Mouse (Mus musculus) adrenal gland, postnatal 4 days (tissue): ENCODE results near the gene Nfia. TPM values are rescaled to one million over a fixed set of nuclear protein-coding genes. Genes with fewer than 3 reads are reported as not detected.

ENCODE experiments used
- DNase-seq, 2 experiments: peaks; one replicate each; pipeline ENCODE4 v3.0.0; 2021 to 2022; ENCODE audit warnings: low spot score in 2 of 2, mixed read lengths in 2 of 2
- total RNA-seq, 2 experiments: library from RNA; stranded (reverse); gene quantifications; 2 replicates each; pipeline ENCODE4 v1.2.3; 2021

Nfia gene
- total RNA-seq, 2 experiments from 2014 or later = 208 to 223 TPM

DNA sequence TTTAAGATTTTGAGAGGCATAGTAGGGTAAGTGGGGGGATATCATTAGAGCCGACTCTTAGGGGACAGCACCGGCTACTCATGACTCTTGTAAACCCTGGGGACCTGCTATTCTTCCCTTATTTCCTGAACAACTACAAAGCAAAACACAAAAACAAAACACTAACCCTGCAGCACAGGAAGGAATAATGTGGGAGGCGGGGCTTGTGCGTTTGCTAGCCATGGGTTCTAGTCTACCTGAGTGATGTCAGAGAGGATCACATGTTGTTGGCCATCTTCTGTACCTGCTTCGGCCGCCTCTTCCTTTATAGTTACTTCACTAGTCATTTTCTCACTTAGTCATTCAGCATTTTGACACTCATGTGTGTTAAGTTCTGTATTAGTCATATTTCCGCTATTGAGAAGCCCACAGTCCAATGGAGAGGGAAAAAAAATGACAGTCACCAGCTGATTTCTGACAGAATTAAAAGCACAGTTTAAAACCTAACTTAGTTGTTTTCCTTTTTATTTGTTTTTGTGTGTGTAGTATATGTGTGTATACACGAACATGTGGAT is 88.3 kb downstream of the Nfia start:
- DNase-seq = no peak

DNA sequence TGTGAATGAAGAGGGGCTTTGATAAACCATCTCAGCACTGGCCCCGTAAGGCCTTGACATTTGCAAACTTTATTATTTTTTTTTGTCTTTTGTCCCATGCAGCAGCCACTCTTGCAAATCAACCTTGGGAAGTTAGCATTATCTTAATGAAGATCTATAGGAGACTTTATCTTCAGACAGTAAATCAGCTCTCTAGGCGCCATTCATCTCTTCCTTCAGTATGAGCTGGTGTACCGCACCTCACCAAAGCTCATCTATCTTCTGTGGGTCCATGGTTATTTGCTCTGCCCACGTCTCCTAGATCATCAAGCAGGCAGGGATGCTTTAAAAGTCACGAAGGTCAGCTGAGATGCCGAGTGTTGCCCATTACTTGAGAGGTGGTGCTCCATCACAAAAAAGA is 89.8 kb downstream of the Nfia start:
- DNase-seq = no peak

DNA sequence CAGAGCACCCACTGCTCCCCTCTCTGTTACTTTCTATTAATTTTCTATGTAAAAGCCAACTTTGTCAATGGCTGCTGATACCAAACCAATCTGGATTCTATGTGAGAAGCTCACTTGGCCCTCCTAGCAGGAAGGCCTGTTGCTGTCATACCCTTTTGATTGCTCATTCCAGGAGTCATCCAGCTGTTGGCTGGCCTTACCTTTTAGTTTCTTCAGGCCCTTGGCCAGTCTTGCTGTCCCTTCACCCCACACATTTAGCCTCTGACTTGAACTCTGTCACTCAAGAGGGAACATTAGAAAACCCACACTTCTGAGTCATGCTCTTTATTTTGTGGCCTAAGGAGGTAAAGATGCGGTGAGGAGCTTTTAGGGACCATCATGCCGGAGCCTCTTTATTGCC is 91.7 kb downstream of the Nfia start:
- DNase-seq = no peak

DNA sequence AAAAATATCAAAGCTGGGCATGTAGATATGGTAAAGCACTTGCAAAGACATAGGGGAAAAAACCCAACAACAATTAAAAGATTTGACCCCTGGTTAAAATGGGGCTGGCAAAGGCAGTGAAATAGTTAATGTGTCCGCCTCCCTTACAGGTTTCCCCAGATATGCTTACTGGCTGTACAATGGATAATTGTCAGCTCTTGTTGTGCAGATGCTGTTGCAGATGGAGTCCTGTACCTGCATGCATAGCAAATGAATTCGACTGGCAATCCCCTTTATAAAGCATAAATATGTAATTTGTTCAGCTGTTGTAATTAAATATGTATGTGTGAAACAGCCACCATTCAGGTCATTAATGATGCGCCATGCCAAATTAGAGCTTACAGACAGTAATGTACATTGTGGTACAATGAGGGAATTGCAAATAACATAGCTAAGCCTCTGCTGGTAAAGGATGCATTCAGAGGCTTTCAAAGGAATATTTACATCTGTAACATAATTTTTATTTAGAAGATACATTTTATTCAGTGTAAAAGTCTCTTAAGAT is 92.9 kb downstream of the Nfia start:
- DNase-seq = no peak

DNA sequence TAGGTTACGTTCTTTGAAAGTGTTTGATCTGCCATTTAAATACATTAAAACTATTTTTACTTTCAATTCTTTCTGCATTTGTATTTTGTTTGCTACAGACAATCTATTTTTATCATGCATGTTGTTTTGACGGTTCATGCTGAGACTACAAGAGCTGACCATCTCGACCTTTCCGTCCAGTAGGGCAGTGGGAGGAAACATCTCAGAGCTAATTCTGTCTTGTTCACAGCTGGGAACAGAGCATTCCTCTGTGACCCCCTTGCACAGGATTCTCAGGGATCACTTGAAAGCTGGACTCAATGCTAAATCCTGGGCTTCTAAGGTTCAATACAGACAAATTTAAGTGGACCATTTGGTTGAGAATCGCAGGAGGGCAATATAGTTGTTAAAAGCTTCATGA is 93.9 kb downstream of the Nfia start:
- DNase-seq = no peak

DNA sequence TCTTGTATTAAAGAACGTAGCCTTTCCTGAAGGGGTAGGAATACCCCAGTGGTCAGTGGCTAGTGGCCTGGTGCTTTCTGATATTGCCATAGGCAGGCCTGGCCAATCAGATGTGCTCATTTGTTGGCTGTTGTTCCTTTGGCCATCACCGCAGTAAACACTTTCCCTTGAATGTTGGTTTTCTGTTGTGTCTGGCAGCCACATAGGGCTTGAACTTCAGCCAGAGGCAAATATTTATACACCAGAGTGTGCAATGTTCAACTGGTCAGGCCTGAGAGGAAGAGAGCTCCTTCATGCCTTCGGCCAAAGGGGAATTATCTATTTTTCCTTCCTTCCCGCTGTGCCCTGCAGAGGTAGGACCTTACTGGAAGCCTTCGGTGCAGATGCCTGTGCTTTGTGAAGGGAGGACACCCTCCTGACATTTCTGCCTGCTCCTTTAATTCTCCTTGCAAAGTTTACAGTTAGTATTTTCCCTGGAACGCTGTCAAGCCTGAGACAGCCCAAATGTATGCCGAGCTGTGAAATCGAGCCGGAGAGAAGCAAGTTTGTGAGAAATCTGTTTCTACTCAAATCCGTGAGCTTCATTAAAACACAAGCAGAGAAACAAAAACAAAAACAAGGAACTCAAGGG is 95.9 kb downstream of the Nfia start:
- no peak for DNase-seq

GRCm38 (mm10) chr4:97868938-97869440 is 96.5 kb downstream of the Nfia start:
- peak; percentile 76 to 79 for DNase-seq

- DNase-seq = no peak
Measured at GRCm38 (mm10) chr4:97869451-97869850, 96.9 kb downstream of the Nfia start.

- no peak for DNase-seq
Measured at GRCm38 (mm10) chr4:97871770-97872439, 99.4 kb downstream of the Nfia start.

DNA sequence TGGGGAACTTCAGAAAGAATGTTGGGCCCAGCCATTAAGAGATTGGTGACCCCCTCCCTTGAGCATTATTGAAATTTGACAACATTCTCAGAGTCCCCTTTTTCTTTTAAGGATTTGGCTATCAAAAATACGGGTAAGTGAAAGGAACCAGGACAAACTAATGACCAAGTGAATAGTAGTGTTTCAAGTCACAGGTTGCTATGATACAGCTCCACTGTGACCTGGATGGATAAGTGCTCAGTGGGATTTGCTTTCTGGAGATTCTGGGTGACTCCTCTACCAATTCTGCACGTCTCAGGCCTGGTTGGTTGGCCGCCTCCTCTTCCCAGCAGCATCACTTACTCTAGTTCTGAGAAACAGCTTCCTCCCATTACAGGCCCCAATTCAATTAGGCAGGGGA is 102.4 kb downstream of the Nfia start:
- no peak for DNase-seq

- DNase-seq = no peak
Measured at GRCm38 (mm10) chr4:97875901-97876300, 103.4 kb downstream of the Nfia start.

- DNase-seq = no peak
Measured at GRCm38 (mm10) chr4:97879696-97880095, 107.2 kb downstream of the Nfia start.

DNA sequence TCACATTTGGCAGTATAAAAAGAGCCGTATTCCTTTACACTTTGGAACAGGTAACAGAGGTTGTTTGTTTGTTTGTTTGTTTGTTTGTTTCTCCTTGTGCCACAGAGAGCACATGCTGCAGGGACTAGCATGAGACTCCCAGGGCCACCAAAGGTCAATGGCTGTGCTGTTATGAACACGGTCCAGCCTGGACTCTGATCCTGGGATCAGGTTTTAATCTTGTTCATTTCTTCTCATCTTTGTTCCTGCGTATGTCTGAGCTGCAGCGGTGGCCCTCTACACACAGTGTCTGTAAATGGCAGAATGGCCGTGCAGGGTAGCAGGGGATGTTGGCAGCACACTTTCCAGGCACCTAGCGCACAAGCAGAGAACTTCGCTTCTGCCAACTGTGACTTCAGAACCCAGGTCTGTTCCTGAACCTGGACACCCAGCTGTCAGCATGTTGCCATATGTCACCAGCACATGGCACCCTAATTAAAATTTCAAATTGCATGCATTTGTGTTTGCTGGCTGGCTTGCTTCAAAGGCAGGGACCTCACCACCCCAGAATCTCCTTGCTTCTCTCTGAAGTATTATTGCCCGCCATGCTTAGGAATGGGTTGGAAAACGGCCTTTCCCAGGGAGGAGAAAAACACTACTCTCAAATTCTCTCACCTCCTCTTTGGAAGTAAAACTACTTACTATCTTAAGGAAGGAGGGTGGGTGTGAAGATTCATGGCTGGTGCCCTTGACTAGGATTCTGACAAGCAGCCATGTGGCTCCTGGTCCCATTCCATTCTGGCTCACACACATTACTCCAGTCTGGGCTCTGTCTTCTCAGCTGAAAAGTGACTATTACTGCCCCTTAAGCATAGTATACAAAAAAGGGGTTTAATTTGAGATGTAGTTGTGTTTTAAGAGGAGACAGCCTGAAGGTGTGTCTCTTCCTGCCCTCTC is 107.9 kb downstream of the Nfia start:
- no peak for DNase-seq

GRCm38 (mm10) chr4:97885574-97885973 is 113.0 kb downstream of the Nfia start:
- DNase-seq = no peak

- DNase-seq = no peak
Measured at GRCm38 (mm10) chr4:97886220-97886619, 113.7 kb downstream of the Nfia start.

DNA sequence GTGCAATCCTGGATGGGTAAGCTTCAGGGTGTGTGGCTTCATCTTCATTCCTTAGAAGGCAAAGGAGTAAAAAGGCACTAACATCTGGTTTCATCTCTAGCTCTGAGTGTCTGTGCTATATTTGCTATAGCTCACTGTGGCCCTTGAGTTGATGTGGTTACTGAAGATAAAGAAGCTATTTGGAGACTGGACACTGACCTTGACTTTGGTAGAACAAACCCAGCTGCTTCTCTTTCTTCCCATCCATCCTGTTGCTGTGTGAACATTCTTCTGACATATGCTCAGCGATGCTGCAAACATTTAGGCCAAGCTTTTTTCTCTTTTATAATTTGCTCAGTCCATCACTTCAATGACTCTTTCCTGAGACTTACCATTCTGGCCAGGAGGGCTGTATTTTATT is 114.7 kb downstream of the Nfia start:
- no peak for DNase-seq

- no peak for DNase-seq
Measured at GRCm38 (mm10) chr4:97891063-97891462, 118.5 kb downstream of the Nfia start.

GRCm38 (mm10) chr4:97891611-97892010 is 119.1 kb downstream of the Nfia start:
- no peak for DNase-seq

GRCm38 (mm10) chr4:97893915-97894884 is 121.7 kb downstream of the Nfia start:
- DNase-seq = no peak

GRCm38 (mm10) chr4:97895940-97896339 is 123.4 kb downstream of the Nfia start:
- no peak for DNase-seq
